Mouse (Mus musculus): ENCODE measurements at regions not wholly inside any gene's neighbourhood (a gene's known extent, or its start where the extent isn't known, plus 50 kb on each side); places are given as distances from the start of the nearest gene placed in this dataset.

DNA sequence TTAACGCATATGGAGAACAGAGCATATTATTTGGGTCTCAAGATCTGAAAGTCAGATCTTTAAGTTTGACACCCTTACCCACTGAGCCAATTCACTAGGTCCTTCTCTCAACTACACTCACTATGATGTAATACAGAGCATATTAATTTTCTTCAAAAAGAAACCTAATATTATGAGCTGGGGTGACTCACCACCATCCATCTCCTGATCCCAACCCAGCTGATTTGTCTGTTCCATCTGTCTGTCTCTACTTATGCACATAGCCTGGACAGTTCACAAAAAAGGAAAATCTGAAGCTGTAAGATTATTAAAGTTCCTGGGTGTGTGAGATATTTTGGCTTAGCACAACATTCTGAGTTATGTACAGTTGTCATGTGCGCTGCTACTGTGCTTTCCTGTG, 108.2 kb upstream of the Rarb start:
- DNase-seq (ENCODE audit: low spot score in 2 of 2): no peak

DNA sequence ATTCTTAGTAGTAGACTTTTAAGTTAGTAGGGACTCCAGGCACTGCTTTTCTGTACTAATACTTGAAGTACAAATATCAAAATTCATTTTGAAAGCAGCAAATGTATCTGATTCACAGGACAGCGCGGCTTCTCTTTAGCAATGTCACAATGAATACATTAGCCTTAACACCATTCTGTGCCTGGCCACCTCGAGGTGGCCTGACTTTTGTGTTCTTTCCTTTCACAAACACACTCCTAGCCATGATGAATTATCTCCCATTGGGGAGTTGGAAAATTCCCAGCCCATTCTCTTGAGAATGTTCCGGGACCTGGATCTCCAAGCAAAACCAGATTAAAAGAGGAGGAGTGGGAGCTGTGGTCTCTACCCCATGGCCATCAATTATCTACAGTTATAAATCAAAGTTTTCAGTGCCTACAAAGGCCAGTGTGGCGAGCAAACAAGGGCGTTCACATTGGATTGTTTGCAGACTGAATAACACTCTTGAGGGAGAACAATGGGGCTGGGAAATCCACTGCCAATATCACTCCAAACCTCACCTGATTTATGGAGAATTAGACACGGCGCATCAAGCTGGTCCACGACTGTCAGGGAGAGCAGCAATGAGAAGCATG, 82.7 kb upstream of the Rarb start:
- DNase-seq (ENCODE audit: low spot score in 2 of 2): no peak

DNA sequence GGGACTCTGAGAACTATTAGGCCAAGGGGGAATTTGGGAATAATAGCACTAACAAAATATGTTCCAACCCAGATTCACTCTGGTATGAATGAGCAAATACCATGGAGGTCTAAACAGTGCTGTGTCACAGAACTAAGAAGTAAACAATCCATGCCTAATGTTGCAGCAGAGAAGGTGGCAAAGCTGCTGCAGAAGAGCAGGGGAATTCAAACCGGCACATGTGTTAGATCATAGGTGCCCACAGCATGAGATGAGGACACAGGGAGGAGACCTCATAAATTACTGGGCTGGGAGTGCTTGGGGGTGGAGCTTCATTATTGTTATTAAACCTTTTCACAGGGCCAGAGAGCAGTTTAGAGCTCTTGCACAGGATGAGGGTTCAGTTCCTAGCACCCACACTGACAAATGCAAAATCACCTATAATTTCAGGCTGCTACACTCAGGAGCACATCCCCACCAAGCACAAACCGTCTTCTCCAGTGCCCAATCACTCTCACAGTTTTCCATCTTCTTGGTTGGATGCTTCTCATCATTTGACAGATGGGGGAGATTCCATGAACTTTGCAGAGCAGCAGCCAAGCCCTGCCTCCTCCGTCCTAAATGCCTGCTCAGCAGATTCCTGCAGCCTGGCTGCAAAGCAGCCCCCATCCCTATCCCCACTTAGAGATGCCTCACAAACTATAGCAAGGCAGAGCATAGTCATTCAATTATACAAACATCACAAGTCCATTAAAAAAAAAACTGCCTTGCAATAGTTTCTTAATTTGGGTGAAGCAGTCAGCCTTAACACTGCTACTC, 79.0 kb upstream of the Rarb start:
- no peak for DNase-seq (ENCODE audit: low spot score in 2 of 2)

DNA sequence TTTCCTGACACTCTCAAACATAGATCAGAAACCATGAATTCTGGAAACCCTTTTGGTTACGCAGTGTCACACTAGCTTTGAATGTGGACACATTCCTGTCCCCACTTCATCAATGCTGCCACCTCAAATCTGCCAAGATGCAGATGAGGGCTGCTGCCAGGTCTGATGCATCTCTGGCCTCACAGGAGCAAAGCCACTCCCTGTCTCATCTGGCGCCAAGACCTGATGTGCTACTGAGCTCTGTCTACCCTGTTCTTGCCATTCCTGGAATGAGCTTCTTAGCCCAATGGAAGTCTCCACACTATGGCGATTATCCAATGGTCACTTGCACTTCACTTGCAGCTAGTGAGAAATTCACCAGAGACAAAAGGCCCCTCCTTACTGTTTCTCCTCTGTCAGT, 78.0 kb upstream of the Rarb start:
- no peak for DNase-seq (ENCODE audit: low spot score in 2 of 2)

DNA sequence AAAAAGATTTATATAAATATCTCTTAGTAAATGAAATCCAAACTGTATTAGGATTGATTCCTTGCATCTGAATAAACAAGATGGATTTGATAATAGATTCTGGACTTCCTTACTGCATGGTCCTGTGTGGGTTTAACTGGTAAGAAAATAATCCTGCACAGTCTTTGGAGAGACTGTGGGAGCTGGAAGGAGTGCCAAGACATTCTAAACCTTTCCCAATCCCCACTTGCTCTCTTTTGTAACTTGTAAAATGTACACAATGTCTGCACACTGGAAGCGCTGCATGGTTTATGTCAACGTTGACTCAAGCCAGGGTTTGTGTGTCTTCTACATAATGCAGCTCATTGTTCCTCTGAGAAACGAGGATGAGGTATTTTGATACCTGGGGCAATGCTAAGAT, 62.3 kb upstream of the Rarb start:
- DNase-seq (ENCODE audit: low spot score in 2 of 2): no peak

DNA sequence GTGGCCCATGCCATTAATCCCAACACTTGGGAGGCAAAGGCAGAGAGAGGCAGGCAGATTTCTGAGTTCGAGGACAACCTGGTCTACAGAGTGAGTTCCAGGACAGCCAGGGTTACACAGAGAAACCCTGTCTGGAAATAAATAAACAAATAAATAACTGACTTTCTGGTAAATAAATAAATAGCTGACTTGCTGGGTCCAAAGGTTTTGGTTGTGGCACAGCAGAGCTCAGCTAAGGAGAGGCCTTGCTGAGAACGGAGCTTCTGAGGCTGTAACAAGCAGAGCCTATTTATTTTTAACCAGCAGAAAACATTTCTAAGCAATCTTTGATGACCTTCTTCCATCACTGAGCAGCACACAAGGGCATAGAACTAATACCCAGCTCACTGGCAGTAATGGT, 50.3 kb upstream of the Rarb start:
- no peak for DNase-seq (ENCODE audit: low spot score in 2 of 2)

All from urinary bladder, adult 18-20 months (tissue).